Mouse (Mus musculus): ENCODE results near the gene Apol9a. TPM values are rescaled to one million over a fixed set of nuclear protein-coding genes. Genes with fewer than 3 reads are reported as not detected.
"Not testable (repeated sequence)": the region's sequence is repeated elsewhere in the genome, so short reads cannot be mapped to it uniquely, and the experiment has no call there.

The Apol9a gene
- 0.50 and 0.67 TPM in 2 replicates for polyA plus RNA-seq (2012; rRNA removed)

- H3K4me1 ChIP-seq (ENCODE audit: control insufficient read depth, insufficient read depth, insufficient read length); H3K36me3 ChIP-seq (ENCODE audit: control insufficient read depth, insufficient read depth, low read length); H3K27ac ChIP-seq (ENCODE audit: insufficient read depth, low read length); DNase-seq (ENCODE audit: low read depth in 1 of 2, low spot score in 2 of 2); H3K27me3 ChIP-seq (ENCODE audit: control insufficient read depth, insufficient read depth, low read length); H3K4me3 ChIP-seq (ENCODE audit: extremely low read depth, insufficient read depth, insufficient read length): not testable (repeated sequence)
- 63% methylated on average over 1 of the region's 4 CpGs for WGBS
Observed at GRCm38 (mm10) chr15:77411035-77411434, at the start of gene Apol9a. TSS of gene Apol9a (minus strand) at chr15:77411135.

DNA sequence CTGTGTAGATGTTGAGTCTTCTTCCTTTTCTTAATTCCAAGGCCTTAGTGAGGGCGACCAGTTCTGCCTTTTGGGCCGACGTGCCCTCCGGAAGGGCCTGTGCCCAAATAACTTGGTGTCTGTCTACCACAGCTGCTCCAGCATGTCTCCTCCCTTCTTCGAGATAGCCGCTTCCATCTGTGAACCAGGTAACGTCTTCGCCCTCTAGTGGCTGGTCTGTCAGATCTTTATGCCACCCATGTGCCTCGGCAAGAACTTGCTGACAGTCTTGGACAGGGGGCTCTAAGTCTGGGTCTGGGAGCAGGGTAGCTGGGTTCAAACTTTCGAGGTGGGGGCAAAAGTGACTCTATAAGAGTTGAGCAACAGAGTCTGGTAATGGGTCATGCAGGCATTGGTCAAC, 39.0 kb upstream of the Apol9a start:
- not testable (repeated sequence) for H3K4me1 ChIP-seq (ENCODE audit: control insufficient read depth, insufficient read depth, insufficient read length); H3K4me3 ChIP-seq (ENCODE audit: extremely low read depth, insufficient read depth, insufficient read length); H3K36me3 ChIP-seq (ENCODE audit: control insufficient read depth, insufficient read depth, low read length); DNase-seq (ENCODE audit: low read depth in 1 of 2, low spot score in 2 of 2); H3K27ac ChIP-seq (ENCODE audit: insufficient read depth, low read length); H3K27me3 ChIP-seq (ENCODE audit: control insufficient read depth, insufficient read depth, low read length)
- 53% methylated on average over 10 of the region's 10 CpGs for WGBS

GRCm38 (mm10) chr15:77447392-77447791, 36.5 kb upstream of the Apol9a start, which contains the start of gene Apol7b:
TSS of gene Apol7b (minus strand) at chr15:77447492.
- not testable (repeated sequence) for H3K36me3 ChIP-seq (ENCODE audit: control insufficient read depth, insufficient read depth, low read length); H3K27me3 ChIP-seq (ENCODE audit: control insufficient read depth, insufficient read depth, low read length); H3K27ac ChIP-seq (ENCODE audit: insufficient read depth, low read length); H3K4me3 ChIP-seq (ENCODE audit: extremely low read depth, insufficient read depth, insufficient read length); H3K4me1 ChIP-seq (ENCODE audit: control insufficient read depth, insufficient read depth, insufficient read length); DNase-seq (ENCODE audit: low read depth in 1 of 2, low spot score in 2 of 2)
- WGBS: 63% methylated on average over 2 of the region's 2 CpGs

GRCm38 (mm10) chr15:77445668-77446067, 34.7 kb upstream of the Apol9a start:
- H3K36me3 ChIP-seq (ENCODE audit: control insufficient read depth, insufficient read depth, low read length); H3K4me3 ChIP-seq (ENCODE audit: extremely low read depth, insufficient read depth, insufficient read length): not testable (repeated sequence)

DNA sequence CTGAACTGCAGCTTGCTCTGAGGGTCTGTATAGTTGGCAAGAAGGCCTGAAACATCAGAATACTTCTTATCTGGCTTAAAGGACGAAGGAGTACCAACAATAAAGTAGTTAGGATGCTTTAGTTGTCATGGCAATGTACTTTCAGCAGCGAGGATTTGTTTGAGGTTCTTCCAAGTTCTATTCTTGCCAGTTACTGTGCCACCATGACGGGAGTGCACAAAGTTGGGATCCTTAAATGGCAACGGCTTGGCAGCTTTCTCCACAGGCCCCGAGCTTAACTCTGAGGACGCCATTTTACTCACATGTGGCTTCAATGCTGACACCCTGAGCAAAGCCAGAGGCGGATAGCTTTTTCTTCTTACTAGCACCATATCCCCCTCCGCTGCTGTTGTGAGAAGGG, 33.8 kb upstream of the Apol9a start:
- not testable (repeated sequence) for H3K4me1 ChIP-seq (ENCODE audit: control insufficient read depth, insufficient read depth, insufficient read length); H3K4me3 ChIP-seq (ENCODE audit: extremely low read depth, insufficient read depth, insufficient read length); H3K36me3 ChIP-seq (ENCODE audit: control insufficient read depth, insufficient read depth, low read length); DNase-seq (ENCODE audit: low read depth in 1 of 2, low spot score in 2 of 2); H3K27ac ChIP-seq (ENCODE audit: insufficient read depth, low read length); H3K27me3 ChIP-seq (ENCODE audit: control insufficient read depth, insufficient read depth, low read length)
- 75% methylated on average over 8 of the region's 8 CpGs for WGBS

More at GRCm38 (mm10) chr15:77445668-77446067, 34.7 kb upstream of the Apol9a start:
- WGBS: 75% methylated on average over 1 of the region's 1 CpGs
- not testable (repeated sequence) for H3K27me3 ChIP-seq (ENCODE audit: control insufficient read depth, insufficient read depth, low read length); H3K4me1 ChIP-seq (ENCODE audit: control insufficient read depth, insufficient read depth, insufficient read length); DNase-seq (ENCODE audit: low read depth in 1 of 2, low spot score in 2 of 2); H3K27ac ChIP-seq (ENCODE audit: insufficient read depth, low read length)

DNA sequence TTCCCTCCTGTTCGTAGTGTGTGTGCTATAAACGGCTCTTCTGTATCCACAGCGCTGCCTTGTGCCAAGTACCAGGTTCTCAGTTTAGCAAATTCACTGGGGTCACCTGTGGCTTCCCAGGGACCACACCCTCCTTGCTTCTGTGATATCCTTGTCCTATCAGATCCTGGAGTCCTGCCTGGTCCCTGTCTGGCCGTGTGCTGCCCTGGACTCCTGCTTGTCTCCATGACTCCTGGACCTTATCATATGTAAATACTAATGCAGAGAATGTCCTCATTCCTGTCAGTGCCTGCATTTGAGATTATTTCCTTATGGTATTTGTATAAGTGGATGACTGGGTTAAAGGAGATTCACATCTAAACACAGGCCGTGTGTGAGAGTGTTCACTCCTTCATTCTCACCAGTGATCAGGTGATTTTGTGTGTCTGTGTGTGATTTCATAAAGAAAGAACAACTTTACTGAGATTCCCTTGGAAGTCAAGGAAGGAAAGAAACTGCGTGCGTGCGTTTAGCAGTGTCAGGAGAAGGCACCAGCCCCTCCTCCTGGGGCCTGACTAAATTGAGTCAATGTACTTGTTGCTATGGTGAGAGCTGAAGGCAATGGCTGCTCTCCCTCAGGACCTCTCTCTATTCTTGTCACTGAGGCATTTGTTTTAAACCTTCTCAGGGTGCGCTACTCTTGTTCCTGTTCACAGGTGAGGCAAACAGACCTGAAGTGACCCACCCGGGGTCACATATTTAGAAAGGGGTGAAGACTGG, 17.9 kb upstream of the Apol9a start:
- not testable (repeated sequence) for H3K4me3 ChIP-seq (ENCODE audit: extremely low read depth, insufficient read depth, insufficient read length); H3K27ac ChIP-seq (ENCODE audit: insufficient read depth, low read length); H3K36me3 ChIP-seq (ENCODE audit: control insufficient read depth, insufficient read depth, low read length); H3K4me1 ChIP-seq (ENCODE audit: control insufficient read depth, insufficient read depth, insufficient read length); DNase-seq (ENCODE audit: low read depth in 1 of 2, low spot score in 2 of 2); H3K27me3 ChIP-seq (ENCODE audit: control insufficient read depth, insufficient read depth, low read length)
- 86% methylated on average over 9 of the region's 10 CpGs for WGBS

DNA sequence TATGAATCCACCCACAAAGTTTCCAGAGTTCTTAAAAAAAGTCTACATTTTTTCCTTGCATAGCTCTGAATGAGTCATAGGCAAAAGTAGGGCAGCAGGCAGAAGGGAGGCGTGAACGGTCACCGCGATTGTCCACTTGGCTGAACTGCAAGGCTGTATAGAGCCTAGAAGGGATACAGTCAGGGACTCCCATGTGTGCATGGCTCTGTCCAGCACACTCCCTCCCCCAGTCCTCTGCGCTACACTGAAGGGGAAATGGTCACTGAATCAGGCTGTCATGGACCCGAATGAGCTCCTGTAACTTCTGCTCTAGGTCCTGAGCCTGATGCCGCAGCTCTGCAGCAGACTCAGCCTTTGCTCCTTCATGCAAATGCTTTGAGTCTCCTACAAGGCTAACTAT, 12.0 kb upstream of the Apol9a start:
- DNase-seq (ENCODE audit: low read depth in 1 of 2, low spot score in 2 of 2); H3K27me3 ChIP-seq (ENCODE audit: control insufficient read depth, insufficient read depth, low read length): not testable (repeated sequence)
- 46% methylated on average over 3 of the region's 7 CpGs for WGBS

GRCm38 (mm10) chr15:77419657-77420056, 8.7 kb upstream of the Apol9a start:
- H3K27me3 ChIP-seq (ENCODE audit: control insufficient read depth, insufficient read depth, low read length); H3K27ac ChIP-seq (ENCODE audit: insufficient read depth, low read length); H3K4me1 ChIP-seq (ENCODE audit: control insufficient read depth, insufficient read depth, insufficient read length); H3K4me3 ChIP-seq (ENCODE audit: extremely low read depth, insufficient read depth, insufficient read length); H3K36me3 ChIP-seq (ENCODE audit: control insufficient read depth, insufficient read depth, low read length); DNase-seq (ENCODE audit: low read depth in 1 of 2, low spot score in 2 of 2): not testable (repeated sequence)
- no CpG with 5 or more reads among the region's 3 CpGs for WGBS

More for the DNA sequence above, 12.0 kb upstream of the Apol9a start:
- not testable (repeated sequence) for H3K36me3 ChIP-seq (ENCODE audit: control insufficient read depth, insufficient read depth, low read length); H3K4me3 ChIP-seq (ENCODE audit: extremely low read depth, insufficient read depth, insufficient read length); H3K27ac ChIP-seq (ENCODE audit: insufficient read depth, low read length); H3K4me1 ChIP-seq (ENCODE audit: control insufficient read depth, insufficient read depth, insufficient read length)

GRCm38 (mm10) chr15:77416655-77417333, 5.9 kb upstream of the Apol9a start:
- not testable (repeated sequence) for H3K4me1 ChIP-seq (ENCODE audit: control insufficient read depth, insufficient read depth, insufficient read length); H3K4me3 ChIP-seq (ENCODE audit: extremely low read depth, insufficient read depth, insufficient read length); H3K27ac ChIP-seq (ENCODE audit: insufficient read depth, low read length); DNase-seq (ENCODE audit: low read depth in 1 of 2, low spot score in 2 of 2); H3K36me3 ChIP-seq (ENCODE audit: control insufficient read depth, insufficient read depth, low read length); H3K27me3 ChIP-seq (ENCODE audit: control insufficient read depth, insufficient read depth, low read length)
- 16% methylated on average over 4 of the region's 10 CpGs for WGBS

DNA sequence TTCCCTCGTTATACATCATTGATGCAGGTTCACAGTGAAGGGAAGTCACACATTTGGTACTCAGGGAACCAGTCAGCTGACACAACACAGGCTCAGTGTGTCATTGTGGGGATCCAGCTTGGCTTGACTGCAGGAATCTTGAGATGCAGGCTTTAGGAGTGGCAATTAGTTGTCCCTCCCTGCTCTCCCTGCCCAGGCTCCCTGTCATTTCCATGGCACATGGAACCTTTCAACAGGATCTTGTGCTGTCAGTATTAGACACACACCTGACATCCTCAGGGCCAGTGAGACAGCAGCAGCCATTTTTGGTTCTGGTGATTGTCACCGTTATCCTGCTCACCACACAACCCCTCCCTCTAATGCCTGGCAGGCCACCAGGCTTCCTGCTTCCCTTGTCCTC, 4.7 kb upstream of the Apol9a start:
- WGBS: 55% methylated on average over 2 of the region's 2 CpGs
- H3K4me3 ChIP-seq (ENCODE audit: extremely low read depth, insufficient read depth, insufficient read length); H3K4me1 ChIP-seq (ENCODE audit: control insufficient read depth, insufficient read depth, insufficient read length); H3K27me3 ChIP-seq (ENCODE audit: control insufficient read depth, insufficient read depth, low read length); H3K36me3 ChIP-seq (ENCODE audit: control insufficient read depth, insufficient read depth, low read length); H3K27ac ChIP-seq (ENCODE audit: insufficient read depth, low read length); DNase-seq (ENCODE audit: low read depth in 1 of 2, low spot score in 2 of 2): not testable (repeated sequence)

GRCm38 (mm10) chr15:77412695-77413094, 1.8 kb upstream of the Apol9a start:
- not testable (repeated sequence) for DNase-seq (ENCODE audit: low read depth in 1 of 2, low spot score in 2 of 2); H3K36me3 ChIP-seq (ENCODE audit: control insufficient read depth, insufficient read depth, low read length); H3K27me3 ChIP-seq (ENCODE audit: control insufficient read depth, insufficient read depth, low read length); H3K27ac ChIP-seq (ENCODE audit: insufficient read depth, low read length); H3K4me1 ChIP-seq (ENCODE audit: control insufficient read depth, insufficient read depth, insufficient read length); H3K4me3 ChIP-seq (ENCODE audit: extremely low read depth, insufficient read depth, insufficient read length)
- WGBS: 18% methylated on average over 4 of the region's 4 CpGs

All from spleen, adult 2 months (tissue).